Mouse (Mus musculus) hindbrain, embryonic 16.5 days (tissue): ENCODE measurements at regions not wholly inside any gene's neighbourhood (a gene's known extent, or its start where the extent isn't known, plus 50 kb on each side); places are given as distances from the start of the nearest gene placed in this dataset.

Experiments used
- ATAC-seq: fragments of 200-750 bp; cut with Nextera tagmentation; 2 replicates; pipeline ENCODE4 v1.8.0; 2017; ENCODE audit warnings: moderate TSS enrichment, moderate library complexity
- H3K27ac ChIP-seq: fragments of 300-500 bp; sonication (generic); 2 replicates; pipeline ENCODE4 v1.5.1; 2014; ENCODE audit warnings: low read depth, mild to moderate bottlenecking, control low read depth, low read length, moderate library complexity
- H3K27me3 ChIP-seq: fragments of 300-500 bp; sonication (generic); replicated peaks from 2 replicates; pipeline ENCODE4 v1.6.1; 2014; ENCODE audit warnings: low read length; ENCODE audit not compliant: control insufficient read depth, insufficient read depth
- H3K36me3 ChIP-seq: fragments of 300-500 bp; sonication (generic); 2 replicates; pipeline ENCODE4 v1.6.1; 2014; ENCODE audit warnings: mild to moderate bottlenecking, low read length, moderate library complexity, mixed read lengths; ENCODE audit not compliant: control insufficient read depth, insufficient read depth
- H3K4me1 ChIP-seq: fragments of 300-500 bp; sonication (generic); 2 replicates; pipeline ENCODE4 v1.6.1; 2014; ENCODE audit warnings: low read depth, low read length; ENCODE audit not compliant: control insufficient read depth, insufficient read depth
- H3K4me2 ChIP-seq: fragments of 300-500 bp; sonication (generic); 2 replicates; pipeline ENCODE4 v1.6.1; 2014; ENCODE audit warnings: mild to moderate bottlenecking, low read length, control low read depth, moderate library complexity
- H3K4me3 ChIP-seq: fragments of 300-500 bp; sonication (generic); 2 replicates; pipeline ENCODE4 v1.5.1; 2014; ENCODE audit warnings: mild to moderate bottlenecking, low read length, control low read depth, moderate library complexity
- H3K9ac ChIP-seq: fragments of 300-500 bp; sonication (generic); 2 replicates; pipeline ENCODE4 v1.6.1; 2014; ENCODE audit warnings: low read depth, mild to moderate bottlenecking, control low read depth, low read length, moderate library complexity
- H3K9me3 ChIP-seq: fragments of 300-500 bp; sonication (generic); 2 replicates; pipeline ENCODE4 v1.6.1; 2014; ENCODE audit warnings: mild to moderate bottlenecking, low read length, moderate library complexity; ENCODE audit not compliant: control insufficient read depth
- WGBS: fragments of 180-500 bp; shearing (Covaris S2); extraction: QIAGEN DNeasy Blood & Tissue Kit; methylation state at CpG from one replicate; pipeline ENCODE4 v1.1.7; 2014; 5-methylcytosine and 5-hydroxymethylcytosine counted together

DNA sequence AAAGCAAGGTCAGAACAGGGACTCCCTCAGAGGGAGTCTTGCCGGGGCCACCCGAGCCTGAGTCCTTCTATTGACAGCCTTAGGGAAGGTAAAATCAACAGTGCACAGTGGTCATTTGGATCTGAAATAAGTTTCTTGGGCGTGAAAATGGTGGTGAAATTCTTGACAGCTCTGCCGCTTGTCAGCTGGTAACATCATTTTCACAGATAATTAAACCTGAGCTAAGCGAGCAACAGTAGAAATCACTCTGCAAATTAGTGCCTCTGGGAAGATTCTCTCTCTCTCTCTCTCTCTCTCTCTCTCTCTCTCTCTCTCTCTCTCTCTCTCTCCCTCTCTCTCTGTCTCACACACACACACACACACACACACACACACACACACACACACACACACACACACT, 123.4 kb upstream of the Tspan2 start:
- ATAC-seq, result peak; percentile 48
- no peak overlapping the region for H3K27ac ChIP-seq
- H3K4me1 ChIP-seq, result peaks cover 9% of the 10 kb centered on the region
- no peak overlapping the region for H3K9ac ChIP-seq
- H3K36me3 ChIP-seq, result no peaks in the 10 kb centered on the region
- no peaks in the 10 kb centered on the region for H3K27me3 ChIP-seq
- H3K4me2 ChIP-seq, result no peak overlapping the region
- no peaks in the 10 kb centered on the region for H3K9me3 ChIP-seq
- H3K4me3 ChIP-seq, result no peak overlapping the region
- WGBS, result 24% methylated on average over 5 of the region's 5 CpGs

DNA sequence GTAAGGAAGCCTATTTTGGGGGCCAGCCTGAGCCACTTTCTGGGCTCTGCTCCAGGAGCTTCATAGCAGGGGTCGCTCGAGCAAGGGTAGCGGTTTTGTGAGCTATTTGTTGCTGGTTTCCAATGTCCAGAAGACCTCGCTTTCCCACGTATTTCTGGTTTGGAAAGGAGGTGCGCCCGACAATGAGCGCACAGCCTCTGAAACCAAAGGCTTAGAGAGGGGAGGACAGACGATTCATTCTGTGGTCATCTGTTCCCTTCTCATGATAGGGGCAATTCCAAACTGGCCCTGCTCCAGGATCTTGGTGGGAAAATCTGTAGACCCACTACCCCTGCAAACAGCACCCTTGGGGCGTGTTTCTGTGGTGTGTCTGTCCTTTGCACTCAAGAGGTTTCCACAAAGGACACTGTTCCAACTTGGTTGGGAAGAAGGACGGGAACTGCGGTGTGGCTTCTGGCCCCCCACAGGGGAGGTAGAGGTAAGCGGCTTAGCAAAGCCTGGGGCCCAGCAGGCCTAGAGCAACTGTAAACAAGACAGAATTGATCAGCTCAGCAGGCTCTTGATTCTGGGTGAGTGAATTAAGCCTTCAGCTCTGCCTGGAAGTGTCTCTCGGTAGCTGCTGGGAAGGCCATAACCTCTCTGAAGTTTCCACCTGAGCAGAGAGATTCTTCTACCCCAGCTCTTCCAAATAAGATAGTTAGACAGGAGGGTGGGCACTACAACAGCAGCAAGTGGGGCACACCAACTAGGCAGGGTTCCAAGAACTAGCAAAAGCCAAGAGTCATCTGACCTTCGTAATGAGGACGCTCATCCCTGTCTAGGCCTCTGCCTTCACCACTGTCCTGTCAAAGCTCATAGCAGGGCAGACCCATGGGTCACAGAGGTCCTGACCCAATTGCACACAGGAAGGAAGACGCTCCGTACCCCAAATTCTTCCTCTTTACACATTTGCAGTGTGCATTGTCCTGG, 122.6 kb upstream of the Tspan2 start:
- 0 out of 2 replicates have a peak overlapping the region, but pooled peaks have one; percentile 50 for H3K27ac ChIP-seq
- ATAC-seq, result peak; percentile 76
- H3K4me1 ChIP-seq, result peaks cover 9% of the 10 kb centered on the region
- no peaks in the 10 kb centered on the region for H3K36me3 ChIP-seq
- no peak overlapping the region for H3K4me2 ChIP-seq
- WGBS, result 26% methylated on average over 18 of the region's 18 CpGs
- no peaks in the 10 kb centered on the region for H3K27me3 ChIP-seq
- H3K9me3 ChIP-seq, result no peaks in the 10 kb centered on the region
- H3K4me3 ChIP-seq, result no peak overlapping the region
- no peak overlapping the region for H3K9ac ChIP-seq

DNA sequence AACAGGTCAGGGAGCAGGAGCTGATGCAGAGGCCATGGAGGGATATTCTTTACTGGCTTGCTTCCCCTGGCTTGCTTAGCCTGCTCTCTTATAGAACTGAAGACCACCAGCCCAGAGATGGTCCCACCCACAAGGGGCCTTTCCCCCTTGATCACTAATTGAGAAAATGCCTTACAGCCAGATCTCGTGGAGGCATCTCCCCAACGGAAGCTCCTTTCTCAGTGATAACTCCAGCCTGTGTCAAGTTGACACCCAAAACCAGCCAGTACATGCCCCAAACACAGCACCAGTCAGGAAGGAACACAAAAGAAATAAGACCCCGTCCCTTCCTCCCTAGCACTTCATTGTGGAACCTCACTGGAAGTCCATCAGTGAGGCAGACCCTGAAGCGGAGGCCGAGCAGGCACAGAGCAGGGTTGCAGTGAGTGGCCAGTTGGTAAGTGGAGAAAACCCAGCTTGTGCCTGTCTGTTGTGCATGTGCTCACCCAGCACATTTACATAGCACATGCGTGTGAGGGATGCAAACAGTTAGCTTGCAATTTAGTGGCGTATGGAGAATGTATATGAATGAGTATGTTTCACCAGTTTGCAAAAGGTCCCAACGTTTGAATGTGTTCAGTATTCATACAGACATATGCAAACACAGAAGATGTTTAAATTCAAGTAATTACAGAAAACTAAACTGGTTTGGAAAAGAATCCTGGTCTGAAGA, 114.5 kb upstream of the Tspan2 start:
- Histone ChIP-seq H3K9me3 (peaks cover 3% of the 10 kb centered on the region; the same call in 1 of the 2 replicates), H3K27me3 (no peaks in the 10 kb centered on the region), H3K4me1 (no peaks in the 10 kb centered on the region), H3K36me3 (no peaks in the 10 kb centered on the region), H3K27ac (no peak overlapping the region), H3K4me3 (no peak overlapping the region), H3K9ac (no peak overlapping the region), H3K4me2 (no peak overlapping the region)
- 76% methylated on average over 8 of the region's 8 CpGs for WGBS
- ATAC-seq, result no peak

DNA sequence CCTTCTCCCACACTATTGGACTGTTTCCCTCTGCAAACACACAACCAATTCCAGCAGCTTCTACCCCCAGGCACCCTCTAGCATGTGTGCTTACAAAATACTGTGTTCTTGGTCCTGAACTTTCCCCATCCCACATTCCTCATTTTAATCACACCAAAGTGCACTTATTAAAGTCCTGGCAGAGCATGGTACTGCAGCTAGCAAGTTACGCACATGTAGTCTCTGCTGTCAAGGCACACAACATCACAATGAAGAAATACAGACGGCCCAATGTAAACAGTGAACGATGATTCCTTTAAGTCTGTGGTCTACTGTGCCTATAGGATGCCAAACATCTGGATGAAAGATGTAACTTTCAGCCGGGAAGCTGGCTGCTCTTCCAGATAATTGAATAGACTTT, 98.3 kb upstream of the Tspan2 start:
- ATAC-seq, result no peak
- Histone ChIP-seq H3K27me3 (no peaks in the 10 kb centered on the region), H3K9me3 (no peaks in the 10 kb centered on the region), H3K4me1 (no peaks in the 10 kb centered on the region), H3K9ac (no peak overlapping the region), H3K4me3 (no peak overlapping the region), H3K27ac (no peak overlapping the region), H3K36me3 (no peaks in the 10 kb centered on the region), H3K4me2 (no peak overlapping the region)
- 81% methylated on average over 4 of the region's 4 CpGs for WGBS

DNA sequence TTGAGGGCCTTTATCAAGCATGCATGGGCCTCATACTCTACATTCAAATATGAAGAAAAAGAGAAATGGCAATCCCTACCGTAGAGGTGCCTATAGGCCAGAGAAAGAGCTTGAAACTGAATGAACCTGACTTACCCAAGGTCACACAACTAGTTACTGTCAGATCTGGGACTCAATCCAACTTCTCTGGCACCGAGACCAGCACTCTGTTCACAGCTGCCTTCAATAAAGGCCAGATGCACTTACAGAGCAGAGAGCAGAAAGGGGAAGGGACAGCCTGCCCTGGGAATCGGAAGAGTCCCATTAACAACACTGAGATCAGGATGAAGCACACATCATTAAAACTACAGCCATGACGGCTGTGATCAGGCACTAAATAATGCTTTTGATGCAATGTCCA, 97.7 kb upstream of the Tspan2 start:
- Histone ChIP-seq H3K36me3 (no peaks in the 10 kb centered on the region), H3K9ac (no peak overlapping the region), H3K4me1 (no peaks in the 10 kb centered on the region), H3K4me3 (no peak overlapping the region), H3K9me3 (no peaks in the 10 kb centered on the region), H3K27me3 (no peaks in the 10 kb centered on the region), H3K27ac (no peak overlapping the region), H3K4me2 (no peak overlapping the region)
- WGBS, result 75% methylated on average over 4 of the region's 4 CpGs
- ATAC-seq, result no peak

DNA sequence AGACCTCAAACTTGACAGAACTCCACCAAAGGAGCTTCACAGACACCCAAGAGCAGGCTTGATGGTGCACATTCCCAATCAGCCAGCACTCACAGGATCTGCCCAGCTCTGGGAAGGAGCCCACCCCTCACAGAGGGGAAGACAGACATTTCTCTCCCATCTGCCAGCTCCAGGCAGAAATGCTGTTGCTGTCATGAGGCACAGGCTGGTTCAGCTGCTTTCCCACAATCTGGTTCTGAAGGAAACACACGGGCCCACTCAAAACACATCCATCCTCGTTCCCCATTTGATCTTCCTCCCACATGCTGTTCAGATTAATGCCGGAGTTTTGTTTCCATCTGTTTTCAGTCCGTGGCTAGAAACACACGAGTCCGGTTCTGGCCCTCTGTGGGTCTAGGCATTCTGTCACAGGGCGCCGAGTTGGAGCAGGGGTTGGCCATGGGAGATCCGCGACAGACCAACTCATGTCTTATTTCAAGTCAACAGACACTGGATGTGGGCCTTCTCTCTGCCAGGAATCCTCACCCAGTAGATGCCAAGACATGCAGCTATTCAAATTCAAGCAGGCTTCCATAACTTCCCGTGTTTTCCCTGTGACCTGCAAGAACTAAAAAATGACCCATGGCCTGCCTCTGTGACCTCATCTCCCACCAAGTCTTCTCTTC, 89.9 kb upstream of the Tspan2 start:
- ATAC-seq, result no peak
- H3K9ac ChIP-seq, result no peak overlapping the region
- H3K27me3 ChIP-seq, result no peaks in the 10 kb centered on the region
- WGBS, result 79% methylated on average over 11 of the region's 11 CpGs
- no peak overlapping the region for H3K27ac ChIP-seq
- no peaks in the 10 kb centered on the region for H3K9me3 ChIP-seq
- H3K4me3 ChIP-seq, result no peak overlapping the region
- no peaks in the 10 kb centered on the region for H3K36me3 ChIP-seq
- no peak overlapping the region for H3K4me2 ChIP-seq
- H3K4me1 ChIP-seq, result no peaks in the 10 kb centered on the region

DNA sequence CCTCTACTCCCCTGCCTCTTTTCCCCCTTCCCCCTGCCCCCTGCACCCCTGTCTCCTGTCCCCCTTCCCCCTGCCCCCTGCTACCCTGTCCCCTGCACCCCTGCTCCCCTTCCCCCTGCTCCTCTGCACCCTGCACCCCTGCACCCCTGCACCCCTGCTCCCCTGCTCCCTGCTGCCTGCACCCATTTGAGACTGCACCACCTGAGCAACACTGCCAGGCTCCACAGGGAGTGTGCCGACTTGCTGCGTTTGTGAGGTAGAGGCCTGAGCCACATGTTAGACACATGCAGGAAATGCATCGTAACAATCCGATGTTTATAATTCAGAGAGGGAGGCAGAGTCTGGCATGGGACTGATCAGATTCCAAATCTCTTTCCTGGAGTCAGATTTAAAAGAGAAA, 85.9 kb upstream of the Tspan2 start:
- no peaks in the 10 kb centered on the region for H3K9me3 ChIP-seq

DNA sequence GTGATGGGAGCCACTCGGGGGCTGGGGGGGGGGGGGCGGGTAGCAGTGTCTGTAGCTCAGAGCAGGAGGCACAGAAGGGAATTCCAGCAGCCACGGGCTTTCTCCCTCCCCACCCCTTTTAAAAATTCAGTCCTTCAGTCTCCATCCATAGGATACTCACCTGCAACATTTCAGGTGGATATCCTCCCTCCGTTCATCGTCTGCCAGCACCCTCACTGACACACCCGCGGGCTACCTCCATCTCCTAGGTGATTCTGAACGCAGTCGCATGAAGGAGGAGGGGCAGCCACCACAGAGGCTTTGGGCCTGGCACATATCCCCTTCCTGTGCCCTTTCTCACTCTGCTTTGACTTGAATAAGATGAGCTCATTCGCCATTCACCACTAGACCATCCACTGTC, 79.4 kb upstream of the Tspan2 start:
- no peaks in the 10 kb centered on the region for H3K36me3 ChIP-seq
- no peak for ATAC-seq
- WGBS, result 86% methylated on average over 9 of the region's 10 CpGs
- H3K4me3 ChIP-seq, result no peak overlapping the region
- H3K9ac ChIP-seq, result no peak overlapping the region
- H3K9me3 ChIP-seq, result no peaks in the 10 kb centered on the region
- H3K4me1 ChIP-seq, result no peaks in the 10 kb centered on the region
- H3K27me3 ChIP-seq, result no peaks in the 10 kb centered on the region
- H3K4me2 ChIP-seq, result no peak overlapping the region
- H3K27ac ChIP-seq, result no peak overlapping the region

More for the DNA sequence above, 85.9 kb upstream of the Tspan2 start:
- H3K27me3 ChIP-seq, result no peaks in the 10 kb centered on the region
- no peak overlapping the region for H3K4me2 ChIP-seq
- ATAC-seq, result no peak
- no peak overlapping the region for H3K4me3 ChIP-seq
- no peak overlapping the region for H3K27ac ChIP-seq
- WGBS, result 70% methylated on average over 4 of the region's 4 CpGs
- no peak overlapping the region for H3K9ac ChIP-seq
- no peaks in the 10 kb centered on the region for H3K36me3 ChIP-seq
- no peaks in the 10 kb centered on the region for H3K4me1 ChIP-seq

DNA sequence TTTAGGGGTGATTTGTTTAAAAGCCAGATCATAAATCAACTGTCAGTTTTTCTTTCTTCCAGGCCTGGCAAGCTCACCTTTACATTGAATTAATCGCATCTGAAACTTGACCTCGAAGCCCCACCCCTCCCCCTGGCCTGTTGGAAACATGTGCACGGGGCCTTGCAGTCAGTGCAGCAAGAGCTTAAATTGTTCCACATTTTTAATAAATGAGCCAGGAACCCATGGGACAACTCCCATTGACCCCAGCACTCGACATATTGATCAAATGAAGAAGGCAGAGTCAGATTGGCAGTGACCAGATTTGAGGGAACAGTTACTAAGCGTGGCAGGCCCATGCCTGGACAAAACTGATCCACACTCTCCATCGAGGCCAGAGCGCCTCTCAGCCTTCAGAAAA, 77.2 kb upstream of the Tspan2 start:
- Histone ChIP-seq H3K9me3 (no peaks in the 10 kb centered on the region), H3K4me1 (no peaks in the 10 kb centered on the region), H3K9ac (no peak overlapping the region), H3K27ac (no peak overlapping the region), H3K4me3 (no peak overlapping the region), H3K27me3 (no peaks in the 10 kb centered on the region), H3K4me2 (no peak overlapping the region), H3K36me3 (no peaks in the 10 kb centered on the region)
- no peak for ATAC-seq
- 65% methylated on average over 7 of the region's 7 CpGs for WGBS
